Mouse (Mus musculus): ENCODE measurements at regions not wholly inside any gene's neighbourhood (a gene's known extent, or its start where the extent isn't known, plus 50 kb on each side); places are given as distances from the start of the nearest gene placed in this dataset.

- no peak for DNase-seq
These were observed 75.0 kb upstream of the Armc2 start for GRCm38 (mm10) chr10:42093176-42093759.

GRCm38 (mm10) chr10:42092500-42092899 is 74.3 kb upstream of the Armc2 start:
- no peak for DNase-seq

GRCm38 (mm10) chr10:42091546-42092168 is 73.4 kb upstream of the Armc2 start:
- no peak for DNase-seq

- DNase-seq, result no peak
These were observed 72.6 kb upstream of the Armc2 start for GRCm38 (mm10) chr10:42090806-42091205.

GRCm38 (mm10) chr10:42090147-42090546 is 71.9 kb upstream of the Armc2 start:
- DNase-seq, result no peak

GRCm38 (mm10) chr10:42089686-42090085 is 71.4 kb upstream of the Armc2 start:
- no peak for DNase-seq

- DNase-seq, result peak; percentile 68
These were observed 71.0 kb upstream of the Armc2 start for GRCm38 (mm10) chr10:42089235-42089625.

- no peak for DNase-seq
These were observed 70.5 kb upstream of the Armc2 start for GRCm38 (mm10) chr10:42088570-42089234.

- no peak for DNase-seq
These were observed 69.7 kb upstream of the Armc2 start for GRCm38 (mm10) chr10:42087906-42088305.

GRCm38 (mm10) chr10:42086691-42087090 is 68.4 kb upstream of the Armc2 start:
- no peak for DNase-seq

- no peak for DNase-seq
These were observed 67.1 kb upstream of the Armc2 start for GRCm38 (mm10) chr10:42085295-42085694.

- no peak for DNase-seq
These were observed 64.1 kb upstream of the Armc2 start for GRCm38 (mm10) chr10:42082227-42082840.

- no peak for DNase-seq
These were observed 61.5 kb upstream of the Armc2 start for GRCm38 (mm10) chr10:42079775-42080174.

GRCm38 (mm10) chr10:42076711-42077110 is 58.5 kb upstream of the Armc2 start:
- DNase-seq, result no peak

GRCm38 (mm10) chr10:42075545-42075944 is 57.3 kb upstream of the Armc2 start:
- DNase-seq, result no peak

GRCm38 (mm10) chr10:42072758-42073157 is 54.5 kb upstream of the Armc2 start:
- DNase-seq, result no peak

GRCm38 (mm10) chr10:42072131-42072530 is 53.9 kb upstream of the Armc2 start:
- DNase-seq, result no peak

GRCm38 (mm10) chr10:42071404-42072024 is 53.3 kb upstream of the Armc2 start:
- DNase-seq, result no peak

- no peak for DNase-seq
These were observed 52.6 kb upstream of the Armc2 start for GRCm38 (mm10) chr10:42070611-42071403.

GRCm38 (mm10) chr10:42069751-42070150 is 51.5 kb upstream of the Armc2 start:
- DNase-seq, result no peak

GRCm38 (mm10) chr10:42068497-42068896 is 50.3 kb upstream of the Armc2 start:
- peak; percentile 67 for DNase-seq

Measured in thymus, postnatal 25 days (tissue).